Mouse (Mus musculus) mouse trophoblast stem cell (cell line): Measurements from ENCODE around the gene Ccdc15.

Experiments
- in situ Hi-C, 2 experiments: fragments of 300-500 bp; cut with MseI, MboI; formaldehyde crosslinking; loops; 2 replicates in 1 of 2; 3 replicates in 1 of 2; pipeline ENCODE4 v1.15.1; 2025

Gene Ccdc15

DNA sequence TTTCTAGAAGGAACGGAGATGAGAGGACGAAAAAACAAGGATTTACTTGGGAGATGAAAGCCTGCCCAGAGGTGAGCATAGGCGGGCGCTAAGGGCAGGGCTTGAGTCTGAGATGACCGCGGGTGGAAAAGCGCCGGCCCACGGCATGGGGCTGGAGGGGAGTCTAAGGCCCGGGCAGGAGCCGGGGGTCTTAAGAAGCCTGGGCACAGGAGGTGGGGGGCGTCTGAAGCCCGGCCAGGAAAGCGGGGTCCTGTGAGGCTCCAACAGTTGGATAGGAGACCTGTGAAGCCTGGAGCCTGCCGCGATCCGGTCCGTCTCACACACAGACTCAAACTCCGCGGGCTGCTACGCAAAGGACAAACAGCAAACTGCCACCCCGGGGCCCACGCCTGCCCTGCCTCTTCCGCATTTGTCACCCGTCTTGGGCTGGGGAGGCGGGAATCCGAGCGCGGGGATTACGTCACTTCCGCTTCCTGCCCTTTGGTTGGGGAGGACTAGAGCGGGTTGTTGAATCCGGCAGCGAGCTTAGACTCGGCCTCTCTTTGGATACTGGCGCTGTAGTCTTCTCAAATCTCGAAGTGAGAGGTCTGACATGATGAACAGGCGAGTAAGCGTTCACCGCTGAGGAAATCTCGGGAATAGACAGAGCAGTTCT lies at the start of gene Ccdc15:
Gene Ccdc15, minus strand, starts transcription at position 445 of the 655 bp plus-strand sequence.
- in situ Hi-C loops, result no loop called here

DNA sequence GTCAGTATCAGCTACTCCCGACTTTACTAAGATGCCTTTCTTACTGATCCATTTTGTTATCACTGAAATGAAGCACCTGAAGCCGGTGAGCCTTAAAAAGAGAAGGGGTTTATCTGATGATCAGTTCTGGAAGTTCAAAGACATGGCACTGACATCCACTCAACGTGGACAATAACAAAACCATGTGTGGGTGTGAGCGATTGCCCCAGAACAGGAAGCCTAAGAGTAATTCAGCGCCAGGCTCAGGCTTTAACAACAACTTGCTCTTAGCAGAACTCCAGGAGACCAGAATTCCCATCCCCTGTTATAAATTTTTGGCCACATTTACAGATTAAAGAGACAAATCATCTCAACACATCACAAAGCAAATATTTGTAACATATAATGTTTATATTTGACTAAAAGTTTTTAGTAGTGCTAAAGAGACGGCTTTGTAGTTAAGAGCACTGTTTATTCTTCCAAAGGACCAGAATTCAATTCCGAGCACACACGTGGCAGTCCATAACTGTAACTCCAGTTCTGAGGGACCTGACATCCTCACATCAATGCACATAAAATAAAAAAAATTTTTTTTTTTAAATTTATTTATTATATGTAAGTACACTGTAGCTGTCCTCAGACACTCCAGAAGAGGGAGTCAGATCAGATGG lies 45.4 kb upstream of the Ccdc15 start:
- in situ Hi-C loops, result no loop called here

DNA sequence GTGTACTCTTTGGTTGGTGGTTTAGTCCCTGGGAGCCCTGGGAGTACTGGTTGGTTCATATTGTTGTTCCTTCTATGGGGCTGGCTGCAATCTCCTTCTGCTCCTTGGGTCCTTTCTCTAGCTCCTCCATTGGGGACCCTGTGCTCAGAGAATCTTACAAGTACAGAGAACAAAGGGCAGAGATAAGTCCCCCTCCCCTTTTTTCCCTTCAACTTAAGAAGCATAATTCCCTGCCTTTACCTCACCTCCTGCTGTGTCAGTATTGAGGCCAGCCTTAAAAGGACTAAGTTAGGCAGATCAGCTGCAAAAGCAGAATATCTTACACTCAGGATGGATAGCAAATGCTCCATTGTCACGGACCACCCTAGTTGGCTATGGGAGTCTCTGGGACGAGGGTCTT lies 43.8 kb upstream of the Ccdc15 start:
- in situ Hi-C loops, result no loop called here

DNA sequence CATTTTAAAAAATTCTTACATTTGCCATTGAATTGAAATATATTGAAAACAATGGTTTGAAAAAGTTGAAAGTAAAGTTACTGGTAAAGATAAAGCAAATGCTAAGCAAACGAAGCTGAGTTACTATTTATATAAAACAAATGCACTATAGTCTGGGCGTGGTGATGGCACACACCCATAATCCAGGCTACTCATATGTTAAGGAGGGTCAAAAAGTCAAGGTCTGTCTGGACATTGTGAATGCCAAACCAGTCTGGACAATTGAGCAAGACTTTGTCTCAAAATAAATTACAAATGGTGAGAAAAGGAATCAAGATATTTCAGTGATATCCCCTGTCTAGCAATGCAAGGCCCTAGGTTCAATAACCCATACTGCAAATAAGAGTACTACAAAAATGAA lies 42.7 kb upstream of the Ccdc15 start:
- in situ Hi-C loops, result no loop called here

DNA sequence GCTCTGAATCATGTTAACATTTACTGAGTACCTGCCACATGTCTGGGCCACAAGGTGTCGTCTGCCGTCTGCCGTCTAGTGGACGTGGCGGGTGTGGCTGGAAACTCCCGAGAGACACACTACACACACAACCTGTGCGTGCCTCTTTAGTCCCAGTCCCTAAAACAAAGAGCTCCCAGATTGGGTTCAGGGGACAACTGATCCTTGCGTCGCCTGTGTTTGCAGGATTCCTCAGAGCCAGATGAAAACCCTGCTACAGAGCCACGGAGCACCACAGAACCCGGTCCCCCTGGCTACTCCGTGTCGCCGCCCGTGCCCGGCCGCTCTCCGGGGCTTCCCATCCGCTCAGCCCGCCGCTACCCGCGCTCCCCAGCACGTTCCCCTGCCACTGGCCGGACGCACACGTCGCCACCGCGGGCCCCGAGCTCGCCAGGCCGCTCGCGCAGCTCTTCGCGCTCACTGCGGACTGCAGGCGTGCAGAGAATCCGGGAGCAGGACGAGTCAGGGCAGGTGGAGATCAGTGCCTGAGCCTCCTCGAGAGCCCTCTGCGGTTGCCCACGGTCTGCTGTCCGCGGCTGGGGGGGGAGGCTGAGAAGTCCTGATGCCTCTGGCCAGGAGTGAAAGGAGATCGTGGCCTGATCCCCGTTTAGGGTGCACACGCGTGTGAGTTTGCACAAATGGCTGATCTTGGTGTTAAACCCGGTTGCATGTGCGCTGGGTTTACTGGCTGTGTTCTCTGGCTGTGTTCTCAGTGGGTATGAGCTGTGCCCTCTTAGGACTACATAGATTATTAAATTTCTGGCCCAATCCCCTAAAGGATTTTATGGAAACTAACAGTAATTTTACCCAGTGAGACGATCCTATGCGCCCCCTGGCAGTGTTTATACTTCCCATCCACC lies 36.3 kb upstream of the Ccdc15 start:
- in situ Hi-C loops, result no loop called here

DNA sequence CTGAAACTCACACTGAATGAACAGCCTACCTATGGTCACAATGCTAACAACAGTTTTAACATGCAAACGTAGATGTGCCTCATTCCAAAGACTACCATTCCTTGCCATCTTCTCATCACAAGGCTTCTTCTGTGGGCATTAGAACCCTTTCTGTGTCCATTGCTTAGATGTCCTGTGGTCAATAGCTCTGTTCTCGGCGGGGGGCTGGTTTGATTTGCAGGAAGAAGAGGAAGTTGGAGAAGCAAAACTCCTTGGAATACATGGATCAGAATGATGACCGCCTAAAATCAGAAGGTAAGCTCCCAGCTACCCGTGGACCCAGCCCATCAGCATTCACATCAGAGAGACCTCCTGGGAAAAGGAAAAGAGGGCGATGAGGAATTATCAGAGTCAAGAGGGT lies 34.9 kb upstream of the Ccdc15 start:
- in situ Hi-C loops, result no loop called here

DNA sequence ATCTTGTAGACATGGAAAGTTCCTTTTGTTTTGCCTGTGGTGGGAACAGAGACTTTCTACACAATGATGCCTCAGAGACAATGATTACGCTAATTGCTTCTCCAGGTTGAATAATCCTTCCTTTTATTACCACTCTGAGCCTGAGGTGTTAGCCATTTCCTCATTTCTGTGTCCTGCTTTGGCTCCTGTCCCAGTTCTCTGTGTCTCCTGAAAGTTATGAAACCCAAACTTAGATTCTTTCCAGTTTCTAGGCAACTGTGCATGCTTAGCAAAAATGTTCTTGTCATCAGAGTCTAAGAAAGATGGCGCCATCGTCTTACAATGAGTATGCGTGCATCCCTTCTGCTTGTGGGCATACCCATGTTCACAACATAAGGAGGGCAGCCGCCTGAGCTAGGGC lies 27.5 kb upstream of the Ccdc15 start:
- in situ Hi-C loops, result no loop called here

DNA sequence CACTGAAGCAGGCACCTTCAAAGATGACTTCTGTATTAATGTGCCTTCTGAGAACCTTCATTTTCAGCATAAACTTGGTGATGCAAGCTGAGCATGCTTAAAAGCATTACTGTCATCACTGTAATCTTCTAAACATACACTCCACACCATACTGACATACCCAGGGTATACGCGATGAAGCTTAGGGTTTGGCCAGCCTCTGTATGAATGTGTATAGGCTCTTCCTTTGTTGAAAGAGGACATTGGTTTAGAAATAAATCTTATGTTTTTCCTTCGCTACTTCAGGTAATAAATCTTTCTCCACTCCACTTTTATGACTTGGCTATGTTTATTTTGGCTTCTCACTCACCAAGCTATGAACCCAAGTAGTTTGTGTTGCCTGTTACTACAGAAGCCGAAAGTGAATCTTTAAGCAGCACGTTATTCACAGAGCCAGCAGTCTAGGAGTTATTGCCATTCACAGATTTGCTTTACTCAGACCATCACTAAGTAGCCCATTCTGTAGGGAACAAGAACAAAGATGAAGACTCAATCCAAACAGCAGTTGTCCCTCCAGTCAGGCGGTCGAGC lies 23.1 kb upstream of the Ccdc15 start:
- in situ Hi-C loops, result no loop called here

DNA sequence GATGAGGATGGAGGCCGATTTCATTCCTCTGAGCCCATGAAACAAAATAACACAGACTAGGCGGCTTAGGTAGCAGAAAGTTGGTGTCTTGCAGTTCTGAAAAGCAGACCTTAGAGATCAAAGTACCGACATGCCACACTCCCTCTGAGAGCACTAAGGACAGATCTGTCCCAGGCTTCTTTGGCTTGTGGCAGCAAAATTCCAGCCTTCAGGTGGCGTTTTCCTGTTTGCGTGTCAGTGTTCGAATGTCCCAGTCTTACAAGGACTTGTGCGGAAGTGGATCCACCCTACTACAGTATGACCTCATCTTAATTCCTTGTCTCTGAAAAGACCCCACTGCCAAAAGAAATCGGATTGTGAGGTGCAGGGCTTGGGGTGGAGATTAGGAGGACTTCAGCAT lies 20.6 kb upstream of the Ccdc15 start:
- in situ Hi-C loops, result no loop called here

DNA sequence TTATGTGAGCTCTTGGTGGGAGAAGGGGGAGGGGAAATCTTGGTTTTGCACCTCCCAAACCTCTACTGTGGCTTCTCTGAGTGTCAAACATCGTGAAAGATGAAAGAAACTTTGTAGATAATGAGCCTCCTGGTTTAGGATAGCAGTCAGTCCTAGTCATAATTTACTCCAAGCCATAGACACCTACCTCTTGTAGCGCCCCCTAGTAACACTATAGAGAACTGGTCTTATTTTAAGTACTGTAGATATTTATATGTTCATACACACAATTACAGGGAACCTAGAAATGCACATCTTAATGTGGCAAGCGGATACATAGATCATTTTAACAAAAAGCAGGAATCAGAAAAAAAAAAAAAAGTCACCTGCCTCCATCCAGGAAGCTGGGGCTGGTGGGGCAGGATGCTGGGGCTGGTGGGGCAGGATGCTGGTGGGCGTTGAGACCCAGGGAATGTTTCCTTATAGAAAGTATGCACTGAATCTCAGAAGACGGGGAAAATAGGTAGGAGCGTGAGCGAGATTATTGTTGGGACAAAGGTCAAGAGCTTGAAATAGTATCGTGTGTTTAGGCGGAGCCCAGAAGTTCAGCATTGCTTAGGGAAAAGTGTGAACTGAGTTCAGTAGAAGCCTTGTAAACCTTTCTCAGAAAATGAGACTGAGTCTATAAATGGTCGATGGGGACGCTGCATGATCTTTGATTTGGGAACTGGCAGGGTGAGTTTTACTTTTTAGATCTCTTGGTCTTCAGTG lies 20.0 kb upstream of the Ccdc15 start:
- in situ Hi-C loops, result no loop called here

DNA sequence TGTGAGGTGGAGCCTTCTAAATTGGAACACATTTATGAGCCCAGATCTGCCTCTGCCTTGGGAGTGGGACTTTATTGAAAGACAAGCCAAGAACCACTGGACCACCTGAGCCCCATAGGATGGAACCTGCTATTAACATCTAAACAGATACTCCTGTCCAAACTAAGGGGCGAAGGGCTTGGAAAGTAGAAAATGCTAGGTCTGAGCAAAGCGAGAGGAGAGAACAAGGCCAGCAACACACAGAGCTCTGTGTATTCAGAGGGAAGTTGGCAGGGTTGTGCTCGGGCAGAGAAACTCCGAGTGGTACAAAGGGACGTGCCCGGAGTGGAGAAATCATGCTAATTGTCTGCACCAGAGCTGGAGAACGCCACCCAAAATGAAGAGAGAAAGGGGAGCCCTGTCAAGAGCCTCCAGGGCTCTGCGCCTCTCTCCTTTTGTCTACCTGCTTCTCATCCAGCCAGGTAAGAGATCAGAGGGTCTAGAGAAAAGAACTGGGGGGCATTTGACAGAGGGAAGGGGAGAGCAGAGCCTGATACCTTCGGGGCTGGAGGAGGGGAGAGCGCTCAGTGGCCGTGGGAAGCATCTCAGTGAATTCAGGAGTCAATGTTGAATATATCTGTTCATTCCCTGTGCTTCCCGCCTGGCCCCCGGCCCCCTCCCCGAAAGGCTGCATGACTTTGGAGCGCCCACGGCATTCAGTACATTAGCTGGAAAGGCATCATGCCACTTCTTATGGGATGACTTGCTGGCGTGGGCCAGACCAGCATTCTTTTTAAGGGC lies 19.3 kb upstream of the Ccdc15 start, which contains the start of gene Hepacam:
Gene Hepacam, plus strand, starts transcription at position 51 of the 780 bp plus-strand sequence.
- in situ Hi-C loops, result no loop called here

DNA sequence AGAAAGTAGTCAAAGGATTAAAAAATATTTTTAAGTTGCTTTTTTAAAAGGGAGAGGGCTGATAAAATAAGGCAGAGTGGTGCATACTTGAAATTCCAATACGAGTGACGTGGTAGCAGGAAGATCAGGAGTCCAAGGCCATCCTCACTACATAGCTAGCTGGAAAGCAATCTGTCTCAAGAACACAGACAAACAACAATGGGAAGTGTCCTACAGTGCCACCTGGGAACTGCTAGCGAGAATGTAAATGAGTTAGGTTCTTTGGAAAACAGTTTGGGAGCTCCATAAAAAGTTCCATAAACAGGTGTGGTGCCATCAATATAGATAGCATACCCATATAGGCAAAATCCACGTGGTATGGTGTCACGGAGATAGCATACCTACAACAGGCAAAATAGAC lies 17.5 kb upstream of the Ccdc15 start:
- in situ Hi-C loops, result no loop called here

DNA sequence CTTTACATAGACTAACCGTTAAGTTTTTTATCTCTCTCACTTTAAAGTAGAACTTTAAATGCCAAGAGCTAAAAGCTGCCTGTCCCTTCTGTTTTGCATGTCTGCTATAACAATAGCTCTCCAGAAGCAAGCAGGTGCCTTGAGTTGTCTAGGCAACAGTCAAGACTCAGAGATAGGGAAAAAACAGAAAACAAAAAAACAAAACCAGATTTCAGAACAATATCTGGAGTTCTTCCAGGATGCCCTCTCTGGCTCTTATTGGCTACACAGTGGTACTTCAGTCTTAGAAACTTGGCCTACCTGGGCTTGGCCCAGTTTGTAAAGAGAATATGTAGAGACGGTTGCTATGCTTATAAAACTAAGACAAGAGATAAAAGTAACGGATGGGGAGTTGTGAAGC lies 16.2 kb upstream of the Ccdc15 start:
- in situ Hi-C loops, result no loop called here

DNA sequence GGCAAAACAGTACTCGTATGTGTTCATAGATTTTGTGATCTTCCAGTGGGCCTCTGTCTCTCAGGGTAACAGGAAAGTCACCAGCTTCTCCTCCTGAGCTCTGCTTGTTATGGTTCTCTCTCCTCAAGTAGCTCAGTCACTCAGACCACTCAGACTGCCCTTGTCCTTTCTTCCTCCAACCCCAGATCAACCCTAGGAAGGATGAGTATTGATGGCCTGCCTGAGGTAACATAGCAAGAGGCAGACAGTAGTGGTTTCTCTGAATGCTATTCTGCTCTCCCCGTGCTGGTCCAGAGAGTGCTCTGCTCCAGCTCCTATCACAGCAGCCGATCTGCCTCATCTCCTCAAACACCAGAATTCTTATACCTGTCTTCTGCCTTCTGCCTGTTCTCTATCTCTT lies 15.3 kb upstream of the Ccdc15 start:
- in situ Hi-C loops, result no loop called here

DNA sequence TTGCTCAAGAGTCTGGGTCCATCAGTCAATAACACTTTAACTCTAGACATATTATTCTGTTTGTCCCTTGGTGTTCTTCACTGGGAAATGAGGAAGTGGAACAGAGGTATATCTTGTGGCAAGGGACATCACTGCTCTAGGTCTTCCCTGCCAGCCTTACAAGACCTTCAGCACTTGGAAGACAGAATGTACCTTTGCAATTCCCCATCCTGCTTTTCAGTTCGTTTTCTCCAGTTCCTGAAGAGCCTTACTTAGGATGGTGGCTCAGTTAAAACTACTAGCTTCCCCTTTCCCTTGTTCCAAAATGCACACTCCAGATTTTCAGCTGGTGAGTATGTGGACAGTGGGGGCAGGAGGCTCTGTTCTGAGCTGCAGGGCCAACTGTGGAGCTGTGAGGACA lies 14.6 kb upstream of the Ccdc15 start:
- in situ Hi-C loops, result no loop called here

DNA sequence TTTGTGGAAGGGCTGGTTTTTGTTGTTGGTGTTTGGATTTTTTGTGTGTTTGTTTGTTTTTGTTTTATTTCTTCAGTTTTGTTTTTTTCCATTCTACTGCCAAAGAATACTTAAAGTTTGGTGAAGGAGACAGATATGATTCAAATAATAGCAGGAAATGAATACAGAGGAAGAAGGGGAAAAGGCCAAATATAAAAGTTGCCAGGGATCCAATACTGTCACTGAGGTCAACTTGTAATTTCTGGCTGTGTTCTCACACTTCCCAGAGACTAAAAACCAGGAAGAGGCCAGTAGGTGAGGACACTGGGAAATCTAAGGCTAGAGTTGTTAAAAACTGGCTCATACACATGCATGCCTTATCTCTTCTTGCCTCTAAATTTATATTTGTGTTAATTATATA lies 13.9 kb upstream of the Ccdc15 start:
- in situ Hi-C loops, result no loop called here

DNA sequence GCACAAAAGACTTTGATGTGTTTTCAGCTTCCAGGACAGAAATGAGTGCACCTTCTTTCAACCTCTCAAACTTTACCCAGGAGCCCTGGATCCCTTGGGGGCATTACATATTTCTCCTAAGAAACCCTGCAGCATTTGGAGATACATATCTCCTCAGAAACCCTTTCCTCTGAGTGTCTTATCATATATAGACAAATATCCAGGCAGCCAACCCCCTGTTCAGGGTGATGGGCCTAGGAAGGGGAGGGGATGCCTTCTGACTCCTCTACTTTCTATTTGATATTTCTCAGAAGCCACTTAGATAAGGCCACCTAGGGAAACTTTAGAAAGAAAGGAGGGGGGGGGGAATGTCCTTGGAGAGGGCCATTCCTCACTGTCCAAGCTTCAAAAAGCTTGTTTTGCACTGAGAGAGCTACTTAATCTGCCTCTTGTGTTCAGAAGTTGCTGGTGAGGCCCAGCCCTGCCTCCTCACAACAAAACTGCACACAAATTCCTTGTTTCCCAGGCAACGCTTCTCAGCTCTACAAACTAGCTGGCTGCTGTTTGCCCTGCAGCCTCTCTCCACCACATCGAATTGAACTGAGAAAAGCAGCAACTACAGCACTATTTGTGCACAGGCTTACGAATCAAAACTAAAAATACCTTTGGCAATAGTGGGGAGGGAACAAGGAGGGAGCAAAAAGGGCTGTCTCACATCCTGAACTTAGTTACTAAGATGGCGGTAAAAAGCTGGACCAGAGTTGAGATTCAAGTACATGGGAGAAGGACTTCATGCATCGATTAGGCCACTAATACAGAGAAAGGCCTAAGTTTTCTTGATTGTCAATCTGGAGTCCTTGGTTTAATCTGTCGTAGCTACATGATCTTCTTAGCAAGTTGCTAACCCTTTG lies 11.3 kb upstream of the Ccdc15 start:
- in situ Hi-C loops, result no loop called here

DNA sequence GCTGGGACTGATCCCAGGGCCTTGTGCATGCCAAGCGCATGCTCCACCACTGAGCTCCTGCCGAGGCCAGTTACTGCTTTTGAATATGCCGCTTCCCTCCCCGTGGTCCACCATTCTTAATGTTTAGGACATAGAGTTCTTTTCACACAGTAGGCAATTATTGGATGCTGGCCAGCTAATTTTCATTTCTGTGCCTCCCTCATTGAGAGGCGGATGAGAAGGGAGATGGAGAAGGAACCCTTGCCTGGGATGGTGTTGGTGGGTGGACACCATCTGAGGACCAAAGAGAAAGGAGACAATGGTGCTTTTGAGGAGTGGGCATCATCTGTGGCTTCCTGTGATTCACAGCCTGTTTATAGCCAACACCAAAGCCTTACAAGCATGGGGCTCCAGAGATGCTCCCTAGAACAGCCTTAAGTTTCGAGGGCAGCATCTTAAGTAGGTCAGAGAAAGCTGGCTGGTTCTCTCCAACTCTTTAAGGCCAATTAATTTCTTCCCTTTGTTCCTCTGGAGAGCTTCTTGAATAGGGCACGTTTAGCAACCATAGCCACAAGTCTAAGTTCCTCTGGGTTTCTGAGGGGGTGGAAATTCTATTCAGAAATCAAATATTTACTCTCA lies 10.6 kb upstream of the Ccdc15 start:
- in situ Hi-C loops, result no loop called here

DNA sequence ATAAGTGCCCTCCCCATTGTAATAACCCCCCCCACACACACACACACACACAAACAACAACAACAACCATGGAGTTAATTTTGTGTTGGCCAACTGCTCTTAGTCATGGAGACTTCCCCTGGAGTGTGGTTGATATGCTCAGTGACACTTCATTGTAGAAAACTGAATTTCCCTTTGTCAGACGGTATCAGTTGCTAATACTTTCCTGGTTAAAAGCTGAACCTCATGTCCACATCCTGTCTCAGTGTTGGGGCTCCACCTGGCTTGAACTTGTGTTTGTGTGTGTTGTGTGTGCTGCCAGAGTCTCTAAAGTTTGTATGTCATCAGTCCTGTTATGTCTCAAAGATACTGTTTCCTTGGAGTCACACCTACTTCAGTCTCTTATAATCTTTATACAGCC lies 6.3 kb upstream of the Ccdc15 start:
- in situ Hi-C loops, result no loop called here
